Mouse (Mus musculus): ENCODE results near the gene Plin2. TPM values are rescaled to one million over a fixed set of nuclear protein-coding genes. Genes with fewer than 3 reads are reported as not detected.
A peak's percentile ranks its signal among the peaks of the same experiment; 100 is the strongest.
"Not testable (repeated sequence)": the region's sequence is repeated elsewhere in the genome, so short reads cannot be mapped to it uniquely, and the experiment has no call there.

The Plin2 gene
- polyA plus RNA-seq, 1 experiment from 2014 or later: 70.2 TPM

DNA sequence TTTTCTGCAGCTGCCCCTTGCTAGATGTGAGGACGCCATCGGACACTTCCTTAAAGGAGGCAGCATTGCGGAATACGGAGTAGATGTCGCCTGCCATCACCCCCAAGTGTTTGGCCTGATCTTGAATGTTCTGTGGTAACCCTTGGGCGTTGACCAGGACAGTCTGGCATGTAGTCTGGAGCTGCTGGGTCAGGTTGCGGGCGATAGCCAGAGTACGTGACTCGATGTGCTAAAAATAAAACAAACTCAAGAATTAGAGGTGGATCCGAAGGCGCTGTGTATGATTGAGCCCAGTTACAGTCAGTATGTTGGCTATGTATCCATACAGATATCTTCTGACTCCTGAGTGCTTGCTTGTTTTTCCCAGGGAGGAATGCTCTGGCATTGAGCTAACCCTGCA, 12.7 kb downstream of the Plin2 start:
- H3K4me3 ChIP-seq (ENCODE audit: control insufficient read depth in 1 of 2, insufficient read depth in 1 of 2, low read depth in 1 of 2, low read length in 2 of 2): no peak overlapping the region
- 43% methylated on average over 12 of the region's 12 CpGs for WGBS
- peak overlapping the region; percentile 51 to 84 for H3K27ac ChIP-seq (replicated peaks in 1 of 2; ENCODE audit: control insufficient read depth in 1 of 2, insufficient read depth in 1 of 2, low read depth in 2 of 2, low read length in 2 of 2)
- H3K9ac ChIP-seq (ENCODE audit: low read length): no peak overlapping the region
- H3K9me3 ChIP-seq (ENCODE audit: control insufficient read depth, low read length): no peaks in the 10 kb centered on the region
- ATAC-seq (ENCODE audit: insufficient number of reproducible peaks, insufficient read depth, low FRiP score, low read depth): peak; percentile 56
- no peaks in the 10 kb centered on the region for H3K27me3 ChIP-seq (ENCODE audit: control insufficient read depth, insufficient read depth, low read length)
- H3K4me2 ChIP-seq (ENCODE audit: low read length): no peak overlapping the region
- peaks cover 8 to 9% of the 10 kb centered on the region in 2 experiments; a peak in 3 of 4 replicates for H3K4me1 ChIP-seq (ENCODE audit: control insufficient read depth in 2 of 2, insufficient read depth in 2 of 2, low read length in 2 of 2)
- H3K36me3 ChIP-seq (ENCODE audit: control insufficient read depth, insufficient read depth, low read length): peaks cover 70% of the 10 kb centered on the region

DNA sequence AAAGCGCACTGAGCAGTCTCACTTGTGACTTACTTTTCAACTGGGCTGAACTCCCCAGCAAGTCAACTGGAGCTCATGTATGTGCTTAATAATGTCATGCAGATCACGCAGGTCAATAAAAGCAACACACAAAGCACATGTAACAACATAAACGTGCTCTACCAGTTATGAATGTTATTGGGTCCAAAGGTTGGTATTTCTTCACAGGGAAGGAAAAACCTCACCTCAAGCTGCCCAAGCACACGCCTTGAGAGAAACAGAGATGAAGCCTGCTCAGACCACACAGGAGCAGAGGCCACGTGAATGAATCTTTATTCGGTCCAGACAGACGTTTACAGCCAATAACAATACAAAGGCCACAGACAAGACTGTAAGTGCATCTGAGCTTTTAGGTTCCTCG, 13.4 kb downstream of the Plin2 start:
- not testable (repeated sequence) for H3K4me1 ChIP-seq (ENCODE audit: control insufficient read depth in 2 of 2, insufficient read depth in 2 of 2, low read length in 2 of 2); H3K9me3 ChIP-seq (ENCODE audit: control insufficient read depth, low read length); H3K9ac ChIP-seq (ENCODE audit: low read length); H3K4me2 ChIP-seq (ENCODE audit: low read length); ATAC-seq (ENCODE audit: insufficient number of reproducible peaks, insufficient read depth, low FRiP score, low read depth); H3K27me3 ChIP-seq (ENCODE audit: control insufficient read depth, insufficient read depth, low read length); H3K4me3 ChIP-seq (ENCODE audit: control insufficient read depth in 1 of 2, insufficient read depth in 1 of 2, low read depth in 1 of 2, low read length in 2 of 2)
- WGBS: 89% methylated on average over 8 of the region's 8 CpGs
- H3K27ac ChIP-seq (replicated peaks in 1 of 2; ENCODE audit: control insufficient read depth in 1 of 2, insufficient read depth in 1 of 2, low read depth in 2 of 2, low read length in 2 of 2): peak overlapping the region in 1 of 2 experiments; percentile 44; a peak in 1 of 4 replicates
- H3K36me3 ChIP-seq (ENCODE audit: control insufficient read depth, insufficient read depth, low read length): peaks cover 62% of the 10 kb centered on the region

DNA sequence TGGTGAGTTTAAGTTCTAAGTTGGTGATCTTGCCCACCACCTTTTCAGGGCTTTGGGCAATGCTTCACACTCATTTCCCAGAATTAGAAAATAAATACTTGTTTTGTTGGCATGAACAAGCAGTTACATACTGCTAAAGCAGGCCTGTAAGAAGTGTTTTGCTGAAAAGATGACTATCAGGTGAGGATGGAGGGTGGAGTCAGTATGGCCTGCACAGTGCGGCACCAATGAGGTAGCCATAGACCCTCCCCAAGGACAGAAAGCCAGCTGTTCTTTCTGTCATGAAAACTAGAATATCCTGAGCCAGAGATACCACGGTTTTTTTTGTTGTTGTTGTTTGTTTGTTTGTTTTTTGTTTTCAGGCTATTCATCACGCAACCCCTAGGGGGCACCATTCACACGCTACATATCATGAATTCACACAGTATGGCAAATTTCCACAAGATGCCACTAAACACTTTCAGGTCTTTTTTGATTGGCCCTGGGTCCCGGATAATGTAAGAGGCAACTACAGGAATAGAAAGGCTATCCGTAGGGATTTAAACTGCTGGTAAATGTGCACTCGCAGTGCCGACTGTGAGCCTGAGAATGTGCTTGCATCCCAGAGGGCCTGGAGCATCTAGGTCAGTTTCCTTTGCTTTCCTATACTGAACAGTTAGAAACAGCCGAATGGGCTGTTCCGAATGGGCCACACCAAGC, 18.0 kb downstream of the Plin2 start:
- H3K4me2 ChIP-seq (ENCODE audit: low read length): no peak overlapping the region
- no peak for ATAC-seq (ENCODE audit: insufficient number of reproducible peaks, insufficient read depth, low FRiP score, low read depth)
- H3K27me3 ChIP-seq (ENCODE audit: control insufficient read depth, insufficient read depth, low read length): no peaks in the 10 kb centered on the region
- H3K4me1 ChIP-seq (ENCODE audit: control insufficient read depth in 2 of 2, insufficient read depth in 2 of 2, low read length in 2 of 2): peaks cover under 1 to 3% of the 10 kb centered on the region in 2 experiments; a peak in 2 of 4 replicates
- H3K9ac ChIP-seq (ENCODE audit: low read length): no peak overlapping the region
- H3K4me3 ChIP-seq (ENCODE audit: control insufficient read depth in 1 of 2, insufficient read depth in 1 of 2, low read depth in 1 of 2, low read length in 2 of 2): no peak overlapping the region
- peaks cover 16% of the 10 kb centered on the region for H3K36me3 ChIP-seq (ENCODE audit: control insufficient read depth, insufficient read depth, low read length)
- H3K9me3 ChIP-seq (ENCODE audit: control insufficient read depth, low read length): no peaks in the 10 kb centered on the region
- WGBS: 67% methylated on average over 10 of the region's 10 CpGs
- no peak overlapping the region for H3K27ac ChIP-seq (replicated peaks in 1 of 2; ENCODE audit: control insufficient read depth in 1 of 2, insufficient read depth in 1 of 2, low read depth in 2 of 2, low read length in 2 of 2)

DNA sequence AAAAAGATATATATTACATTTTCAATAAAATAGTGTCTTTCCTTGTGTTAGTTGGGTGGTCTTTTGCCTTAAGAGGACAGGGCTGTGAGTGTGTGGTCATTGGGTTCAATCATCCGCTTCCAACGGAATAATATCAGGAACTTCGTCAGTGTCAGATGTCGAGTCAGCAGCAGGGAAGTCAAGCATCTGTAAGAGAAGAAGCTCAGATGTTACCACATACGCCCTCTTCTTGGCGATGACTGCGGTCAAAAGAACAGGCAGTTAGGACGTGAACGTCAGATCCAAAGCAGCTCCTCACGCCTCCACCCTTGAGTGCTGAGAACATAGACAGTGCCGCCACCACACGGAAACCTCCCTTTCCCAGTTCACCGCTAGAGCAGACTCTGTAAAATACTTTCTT, 21.5 kb downstream of the Plin2 start:
- 83% methylated on average over 10 of the region's 13 CpGs for WGBS
- H3K4me1 ChIP-seq (ENCODE audit: control insufficient read depth in 2 of 2, insufficient read depth in 2 of 2, low read length in 2 of 2); ATAC-seq (ENCODE audit: insufficient number of reproducible peaks, insufficient read depth, low FRiP score, low read depth); H3K4me3 ChIP-seq (ENCODE audit: control insufficient read depth in 1 of 2, insufficient read depth in 1 of 2, low read depth in 1 of 2, low read length in 2 of 2); H3K36me3 ChIP-seq (ENCODE audit: control insufficient read depth, insufficient read depth, low read length); H3K27ac ChIP-seq (replicated peaks in 1 of 2; ENCODE audit: control insufficient read depth in 1 of 2, insufficient read depth in 1 of 2, low read depth in 2 of 2, low read length in 2 of 2); H3K27me3 ChIP-seq (ENCODE audit: control insufficient read depth, insufficient read depth, low read length); H3K9me3 ChIP-seq (ENCODE audit: control insufficient read depth, low read length); H3K4me2 ChIP-seq (ENCODE audit: low read length); H3K9ac ChIP-seq (ENCODE audit: low read length): not testable (repeated sequence)

DNA sequence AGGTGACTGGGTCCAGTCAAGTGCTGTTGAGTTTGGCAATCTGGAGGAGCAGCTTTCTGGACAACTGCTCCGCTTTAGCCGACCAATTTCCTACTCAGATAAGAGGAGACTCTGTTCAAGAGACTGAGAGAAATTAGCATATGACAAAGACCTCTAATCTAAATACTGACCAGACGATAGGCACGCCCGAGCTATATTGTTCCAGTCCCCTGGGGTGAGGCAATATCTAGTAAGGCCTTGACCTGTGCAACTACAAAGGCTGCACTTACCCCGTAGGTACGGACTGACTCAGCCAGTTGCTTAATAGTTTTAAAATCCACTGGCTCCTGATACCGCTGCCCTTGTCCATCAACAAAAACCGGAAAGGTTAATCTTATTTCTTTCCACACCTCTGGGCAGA, 32.3 kb downstream of the Plin2 start:
- H3K9ac ChIP-seq (ENCODE audit: low read length); H3K9me3 ChIP-seq (ENCODE audit: control insufficient read depth, low read length); ATAC-seq (ENCODE audit: insufficient number of reproducible peaks, insufficient read depth, low FRiP score, low read depth); H3K36me3 ChIP-seq (ENCODE audit: control insufficient read depth, insufficient read depth, low read length); H3K27me3 ChIP-seq (ENCODE audit: control insufficient read depth, insufficient read depth, low read length); H3K4me3 ChIP-seq (ENCODE audit: control insufficient read depth in 1 of 2, insufficient read depth in 1 of 2, low read depth in 1 of 2, low read length in 2 of 2); H3K4me1 ChIP-seq (ENCODE audit: control insufficient read depth in 2 of 2, insufficient read depth in 2 of 2, low read length in 2 of 2); H3K27ac ChIP-seq (replicated peaks in 1 of 2; ENCODE audit: control insufficient read depth in 1 of 2, insufficient read depth in 1 of 2, low read depth in 2 of 2, low read length in 2 of 2): not testable (repeated sequence)
- H3K4me2 ChIP-seq (ENCODE audit: low read length): peak overlapping the region; percentile 16; the same call in 1 of the 2 replicates
- 56% methylated on average over 9 of the region's 9 CpGs for WGBS

DNA sequence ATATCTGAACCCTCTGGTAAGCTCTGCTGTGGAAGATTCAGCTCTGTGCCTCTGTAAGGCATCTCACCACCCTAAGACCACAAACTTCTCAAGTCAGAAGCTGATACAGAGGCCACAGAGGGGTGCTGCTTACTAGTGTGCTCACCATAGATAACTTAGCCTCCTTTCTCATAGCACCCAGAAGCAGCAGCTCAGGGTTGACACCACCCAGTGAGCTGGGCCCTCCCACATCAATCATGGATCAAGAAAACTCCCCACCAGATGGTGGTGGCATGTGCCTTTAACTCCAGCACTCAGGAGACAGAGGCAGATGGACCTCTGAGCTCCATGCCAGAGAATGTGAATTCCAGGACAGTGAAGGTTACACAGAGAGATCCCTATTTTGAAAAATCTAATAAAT, 35.0 kb downstream of the Plin2 start:
- H3K9me3 ChIP-seq (ENCODE audit: control insufficient read depth, low read length); H3K27me3 ChIP-seq (ENCODE audit: control insufficient read depth, insufficient read depth, low read length); H3K4me1 ChIP-seq (ENCODE audit: control insufficient read depth in 2 of 2, insufficient read depth in 2 of 2, low read length in 2 of 2); H3K4me2 ChIP-seq (ENCODE audit: low read length); H3K27ac ChIP-seq (replicated peaks in 1 of 2; ENCODE audit: control insufficient read depth in 1 of 2, insufficient read depth in 1 of 2, low read depth in 2 of 2, low read length in 2 of 2); ATAC-seq (ENCODE audit: insufficient number of reproducible peaks, insufficient read depth, low FRiP score, low read depth); H3K36me3 ChIP-seq (ENCODE audit: control insufficient read depth, insufficient read depth, low read length); H3K4me3 ChIP-seq (ENCODE audit: control insufficient read depth in 1 of 2, insufficient read depth in 1 of 2, low read depth in 1 of 2, low read length in 2 of 2); H3K9ac ChIP-seq (ENCODE audit: low read length): not testable (repeated sequence)

DNA sequence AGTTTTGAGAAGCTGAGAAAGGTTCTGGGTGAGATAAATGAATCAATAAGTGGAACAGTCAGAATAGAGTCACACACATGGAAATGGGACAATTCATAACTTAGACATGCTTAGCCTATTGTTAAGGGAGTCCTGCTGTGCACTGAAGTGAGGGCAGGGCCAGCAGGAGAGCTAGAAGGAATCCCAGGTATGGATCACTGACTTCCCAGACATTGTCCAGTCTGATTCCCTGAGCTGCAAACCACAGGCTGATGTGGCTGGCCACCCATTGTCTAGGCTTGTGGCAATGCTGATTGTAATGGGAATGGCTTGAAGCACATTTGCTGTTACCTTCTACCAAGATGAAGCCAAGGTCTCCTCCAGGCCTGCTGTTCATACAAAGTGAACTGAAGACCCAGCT, 35.5 kb downstream of the Plin2 start:
- H3K4me2 ChIP-seq (ENCODE audit: low read length); H3K4me3 ChIP-seq (ENCODE audit: control insufficient read depth in 1 of 2, insufficient read depth in 1 of 2, low read depth in 1 of 2, low read length in 2 of 2); ATAC-seq (ENCODE audit: insufficient number of reproducible peaks, insufficient read depth, low FRiP score, low read depth); H3K27ac ChIP-seq (replicated peaks in 1 of 2; ENCODE audit: control insufficient read depth in 1 of 2, insufficient read depth in 1 of 2, low read depth in 2 of 2, low read length in 2 of 2); H3K9ac ChIP-seq (ENCODE audit: low read length); H3K27me3 ChIP-seq (ENCODE audit: control insufficient read depth, insufficient read depth, low read length); H3K36me3 ChIP-seq (ENCODE audit: control insufficient read depth, insufficient read depth, low read length); H3K4me1 ChIP-seq (ENCODE audit: control insufficient read depth in 2 of 2, insufficient read depth in 2 of 2, low read length in 2 of 2); H3K9me3 ChIP-seq (ENCODE audit: control insufficient read depth, low read length): not testable (repeated sequence)

DNA sequence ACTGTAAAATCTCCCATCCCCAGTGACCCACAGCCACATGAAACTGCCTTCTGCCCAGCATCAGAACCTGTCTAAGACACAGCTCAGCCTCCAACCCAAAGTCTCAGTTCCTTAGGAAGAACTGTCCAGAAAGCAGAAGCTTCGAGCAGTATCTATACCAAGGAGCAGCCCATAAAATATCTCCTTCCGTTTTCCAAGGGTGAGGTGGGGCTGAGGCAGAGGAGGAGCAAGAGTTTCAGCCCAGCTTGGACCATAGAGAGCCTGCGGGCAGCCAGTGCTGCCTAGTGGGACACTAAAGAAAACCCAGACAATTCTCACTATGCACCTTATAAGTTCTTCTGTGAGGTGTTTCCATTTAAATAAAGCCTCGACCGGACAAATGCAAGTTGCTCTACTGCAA, 37.3 kb downstream of the Plin2 start:
- not testable (repeated sequence) for H3K4me2 ChIP-seq (ENCODE audit: low read length); H3K9me3 ChIP-seq (ENCODE audit: control insufficient read depth, low read length); H3K9ac ChIP-seq (ENCODE audit: low read length); H3K36me3 ChIP-seq (ENCODE audit: control insufficient read depth, insufficient read depth, low read length); H3K4me3 ChIP-seq (ENCODE audit: control insufficient read depth in 1 of 2, insufficient read depth in 1 of 2, low read depth in 1 of 2, low read length in 2 of 2); H3K4me1 ChIP-seq (ENCODE audit: control insufficient read depth in 2 of 2, insufficient read depth in 2 of 2, low read length in 2 of 2); ATAC-seq (ENCODE audit: insufficient number of reproducible peaks, insufficient read depth, low FRiP score, low read depth); H3K27ac ChIP-seq (replicated peaks in 1 of 2; ENCODE audit: control insufficient read depth in 1 of 2, insufficient read depth in 1 of 2, low read depth in 2 of 2, low read length in 2 of 2); H3K27me3 ChIP-seq (ENCODE audit: control insufficient read depth, insufficient read depth, low read length)
- 80% methylated on average over 3 of the region's 5 CpGs for WGBS

Data from heart, embryonic 14.5 days (tissue).